Mouse (Mus musculus) cerebellum, postnatal 14 days (tissue): ENCODE measurements at regions not wholly inside any gene's neighbourhood (a gene's known extent, or its start where the extent isn't known, plus 50 kb on each side); places are given as distances from the start of the nearest gene placed in this dataset.

Source experiments
- DNase-seq, 2 experiments: peaks; one replicate each; pipeline ENCODE4 v3.0.0; 2021; ENCODE audit warnings: mixed read lengths in 2 of 2

GRCm38 (mm10) chr11:95198196-95198595 is 52.1 kb upstream of the Dlx4 start:
- DNase-seq: no peak

- no peak for DNase-seq
Measured at GRCm38 (mm10) chr11:95200971-95201370, 54.9 kb upstream of the Dlx4 start.

GRCm38 (mm10) chr11:95210185-95211030 is 50.9 kb upstream of the Tac4 start:
- peak; percentile 20 to 45 for DNase-seq

DNA sequence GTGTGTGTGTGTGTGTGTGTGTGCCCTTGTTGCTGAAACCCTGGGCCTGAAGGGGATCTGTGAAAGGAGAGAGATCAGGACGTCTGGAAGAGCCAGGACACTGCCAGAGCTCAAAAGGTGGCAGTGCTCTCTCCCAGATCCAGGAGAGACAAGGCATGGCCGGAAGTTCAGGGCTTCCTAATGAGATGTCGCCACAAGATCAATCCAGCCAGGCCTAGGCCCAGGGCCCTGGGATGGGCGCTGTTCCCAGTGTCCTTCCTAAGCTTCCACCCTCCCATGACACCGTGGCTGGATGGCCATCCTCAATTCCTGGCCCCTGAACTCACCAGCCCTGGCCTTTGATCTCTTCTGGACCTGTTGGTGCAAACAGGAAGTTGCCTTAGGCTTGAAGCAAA is 50.3 kb upstream of the Tac4 start:
- no peak for DNase-seq
